25 mouse cellular contexts compared by ENCODE assay signal in the genomic region with DNA sequence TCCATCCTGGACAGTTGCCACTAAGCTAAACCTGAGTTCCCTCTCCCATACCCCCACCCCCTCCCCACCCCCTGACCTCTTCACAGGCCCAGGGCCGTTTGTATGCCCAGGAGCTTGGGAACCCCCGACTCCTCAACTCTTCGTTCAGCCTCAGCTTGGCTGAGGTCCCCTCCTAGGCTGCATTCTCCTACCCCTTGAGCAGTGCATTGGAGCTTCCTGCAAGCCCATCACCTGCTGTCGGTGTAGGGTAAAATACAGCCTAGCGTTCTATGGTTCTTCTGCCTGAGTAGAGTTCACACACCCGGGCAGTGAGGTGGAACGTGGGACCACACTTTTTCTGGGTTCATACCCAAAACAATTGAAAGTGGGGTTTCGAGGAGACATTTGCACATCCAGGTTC.
"Had no signal": no experiment of that assay in that cellular context is flagged by ENCODE, and none has a peak within 500 bp of the region (broad histone marks: within the 10 kb centered on the region; RNA-seq: fewer than 3 reads in every experiment).

No protein-coding gene starts in this region.

- H3K4me3 ChIP-seq: heart, embryonic 12.5 days; heart, embryonic 13.5 days; heart, embryonic 15.5 days; hindbrain, embryonic 10.5 days; hindbrain, embryonic 12.5 days; hindbrain, embryonic 13.5 days; hindbrain, embryonic 15.5 days; intestine, embryonic 15.5 days; kidney, embryonic 15.5 days; layer of hippocampus, adult 2 months; left cerebral cortex, adult 2 months had no signal

- H3K9ac ChIP-seq: heart, embryonic 12.5 days; heart, embryonic 13.5 days; heart, embryonic 15.5 days; hindbrain, embryonic 12.5 days; hindbrain, embryonic 13.5 days; hindbrain, embryonic 14.5 days; hindbrain, embryonic 15.5 days; intestine, embryonic 15.5 days; kidney, embryonic 15.5 days had no signal

- ATAC-seq: hindbrain, embryonic 16.5 days; hindbrain, postnatal 0 days; inflammation-experienced regulatory T-cells, adult 6 months; intestine, embryonic 15.5 days; intestine, embryonic 16.5 days; intestine, postnatal 0 days had no signal

- H3K4me1 ChIP-seq: heart, embryonic 12.5 days; heart, embryonic 13.5 days; heart, embryonic 15.5 days; hindbrain, embryonic 10.5 days; hindbrain, embryonic 12.5 days; hindbrain, embryonic 13.5 days; intestine, embryonic 15.5 days; kidney, embryonic 15.5 days had no signal

- DNase-seq: heart, postnatal 10 days; heart, postnatal 36 days; heart, postnatal 4 days; kidney, postnatal 10 days; kidney, postnatal 4 days; layer of hippocampus, adult 9-11 months; layer of hippocampus, postnatal 36 days had no signal

- H3K27me3 ChIP-seq: hindbrain, embryonic 12.5 days; hindbrain, embryonic 15.5 days; intestine, embryonic 15.5 days; kidney, embryonic 15.5 days had no signal

- H3K4me2 ChIP-seq: heart, embryonic 11.5 days; heart, embryonic 12.5 days; heart, embryonic 13.5 days; heart, embryonic 15.5 days; hindbrain, embryonic 12.5 days; hindbrain, embryonic 13.5 days; hindbrain, embryonic 14.5 days; hindbrain, embryonic 15.5 days; intestine, embryonic 15.5 days; kidney, embryonic 15.5 days had no signal

- H3K9me3 ChIP-seq: heart, embryonic 12.5 days; heart, embryonic 13.5 days; heart, embryonic 15.5 days; hindbrain, embryonic 10.5 days; hindbrain, embryonic 12.5 days; hindbrain, embryonic 13.5 days; hindbrain, embryonic 15.5 days; intestine, embryonic 15.5 days; kidney, embryonic 15.5 days had no signal

- H3K27ac ChIP-seq: heart, embryonic 13.5 days; heart, embryonic 15.5 days; hindbrain, embryonic 10.5 days; hindbrain, embryonic 12.5 days; hindbrain, embryonic 13.5 days; hindbrain, embryonic 14.5 days; hindbrain, embryonic 15.5 days; hindbrain, postnatal 0 days; intestine, embryonic 15.5 days; kidney, embryonic 15.5 days; layer of hippocampus, adult 2 months; left cerebral cortex, adult 2 months had no signal

- H3K36me3 ChIP-seq: heart, embryonic 12.5 days; heart, embryonic 13.5 days; heart, embryonic 15.5 days; hindbrain, embryonic 10.5 days; hindbrain, embryonic 12.5 days; hindbrain, embryonic 13.5 days; hindbrain, embryonic 15.5 days; intestine, embryonic 15.5 days; kidney, embryonic 15.5 days had no signal
